Mouse (Mus musculus) spleen, adult 18-20 months (tissue): ENCODE measurements at regions not wholly inside any gene's neighbourhood (a gene's known extent, or its start where the extent isn't known, plus 50 kb on each side); places are given as distances from the start of the nearest gene placed in this dataset.
A peak's percentile ranks its signal among the peaks of the same experiment; 100 is the strongest.

ENCODE experiments used
- DNase-seq, 2 experiments: peaks; one replicate each; pipeline ENCODE4 v3.0.0; 2022; ENCODE audit warnings: mixed read lengths in 2 of 2

DNA sequence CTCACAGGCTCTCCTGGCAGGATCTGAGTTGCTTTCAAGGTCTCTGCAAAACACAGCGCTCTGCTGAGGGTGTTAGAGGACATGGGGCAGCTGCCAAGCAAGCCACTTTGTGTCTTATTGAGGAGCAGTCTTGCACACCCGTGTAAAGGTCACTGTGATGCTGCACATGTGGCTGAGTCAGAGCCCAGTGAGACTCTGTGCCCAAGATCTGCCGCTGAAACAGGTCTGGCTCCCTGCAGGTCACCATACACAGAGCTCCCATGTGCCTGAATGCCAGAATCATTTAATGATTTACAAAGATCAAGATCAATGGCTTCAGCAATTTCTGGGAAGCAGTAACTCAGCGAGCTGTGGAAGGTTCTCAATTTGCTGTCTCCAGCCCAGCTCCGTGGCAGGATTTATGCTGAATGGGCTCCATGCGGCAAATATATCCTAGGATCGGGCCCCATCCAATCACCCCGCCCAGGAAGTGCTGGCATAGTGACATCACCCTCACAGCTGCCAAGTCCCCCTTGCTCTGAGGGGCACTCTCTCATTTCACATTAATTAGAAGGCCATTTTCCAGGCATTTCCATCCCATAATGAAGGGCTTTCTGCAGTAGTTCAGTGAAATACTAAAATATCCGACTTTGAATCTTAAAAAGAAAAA lies 330.1 kb downstream of the H2al1j start:
- DNase-seq = no peak

GRCm38 (mm10) chrX:11663187-11663829 lies 335.7 kb downstream of the H2al1j start:
- DNase-seq = no peak

GRCm38 (mm10) chrX:11664330-11665061 lies 336.9 kb downstream of the H2al1j start:
- DNase-seq = peak; percentile 15 to 22

GRCm38 (mm10) chrX:11665077-11665974 lies 337.7 kb downstream of the H2al1j start:
- peak in 1 of 2 experiments; percentile 9 for DNase-seq

GRCm38 (mm10) chrX:11666517-11666916 lies 338.9 kb downstream of the H2al1j start:
- no peak for DNase-seq

DNA sequence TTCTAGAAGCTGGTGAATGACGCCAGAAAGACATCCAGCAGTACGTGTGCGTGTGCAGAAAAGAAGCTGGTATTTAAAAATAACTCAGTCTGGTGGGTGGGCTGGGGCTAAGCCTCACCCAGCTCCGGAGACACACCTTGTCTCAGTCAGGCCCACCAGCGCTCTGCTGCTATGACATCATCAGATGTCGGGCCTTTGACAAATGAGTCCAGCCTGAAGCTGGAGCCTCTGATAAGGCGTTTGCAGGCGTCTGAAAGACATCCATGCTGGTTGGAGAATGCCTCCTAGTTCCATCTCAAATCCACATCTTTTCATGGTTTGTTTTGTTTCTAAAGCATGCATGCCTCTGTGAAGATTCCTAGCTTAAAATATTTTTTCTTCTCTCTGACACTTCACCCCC lies 344.2 kb downstream of the H2al1j start:
- DNase-seq = no peak

DNA sequence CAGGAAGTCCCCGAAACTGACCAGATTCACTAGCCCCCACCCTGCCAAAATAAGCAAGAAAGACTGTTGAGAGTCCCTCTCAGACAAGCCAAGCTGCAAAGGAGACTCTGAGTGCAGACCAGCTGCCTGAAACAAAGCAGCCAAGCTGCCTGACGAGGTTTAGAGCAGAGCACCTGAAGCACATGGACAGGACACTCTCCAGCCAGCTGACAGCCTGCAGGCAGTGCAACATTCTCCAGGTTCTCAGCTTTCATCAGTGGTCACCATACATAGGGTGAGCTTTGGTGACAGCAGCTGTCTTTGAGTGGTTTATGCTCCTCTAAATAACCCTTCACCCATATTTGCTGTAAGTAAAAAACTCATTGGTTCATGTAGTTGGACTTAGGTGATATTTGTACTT lies 350.5 kb downstream of the H2al1j start:
- no peak for DNase-seq

GRCm38 (mm10) chrX:11681274-11681673 lies 353.7 kb downstream of the H2al1j start:
- DNase-seq = no peak

DNA sequence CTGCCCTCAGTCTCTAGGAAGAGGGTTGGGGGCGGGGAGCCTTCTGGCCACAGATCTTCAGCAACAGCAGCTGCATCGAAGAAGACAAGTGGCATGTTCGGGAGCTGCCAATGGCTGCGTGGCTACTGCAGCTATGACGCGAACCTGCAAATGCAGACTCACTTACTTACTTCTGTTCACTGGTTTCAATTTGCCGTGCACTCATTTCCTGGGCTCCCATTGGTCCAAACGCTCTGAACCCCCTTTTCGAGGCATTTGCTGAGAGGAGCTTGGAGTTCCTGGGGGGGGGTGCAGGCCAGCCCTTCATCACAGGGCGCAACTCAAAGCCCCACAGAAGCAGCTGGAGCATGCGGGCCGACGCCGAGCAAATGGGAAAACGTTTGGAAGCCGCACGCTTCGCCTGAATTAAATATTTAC lies 362.4 kb downstream of the H2al1j start:
- DNase-seq = no peak

- no peak for DNase-seq
These were observed 362.8 kb downstream of the H2al1j start for GRCm38 (mm10) chrX:11690446-11690845.

DNA sequence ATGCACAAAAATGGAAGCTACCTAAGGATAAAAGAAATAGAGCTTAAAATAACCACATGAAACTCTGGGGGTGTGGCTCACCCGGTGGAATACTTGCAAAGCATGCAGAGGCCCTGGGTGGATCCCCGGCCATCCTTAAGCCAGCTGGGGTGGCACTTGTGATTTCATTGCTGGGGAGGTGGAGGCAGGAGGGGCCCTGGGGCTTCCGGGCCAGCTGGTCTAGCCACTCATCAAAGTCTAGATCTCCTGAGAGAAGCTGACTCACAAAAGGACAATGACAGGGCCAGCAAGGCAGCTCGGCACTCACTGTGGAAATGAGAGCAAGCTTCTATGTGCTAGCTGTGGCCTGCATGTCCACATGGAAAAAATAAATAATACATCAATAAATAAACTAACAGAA lies 363.4 kb downstream of the H2al1j start:
- no peak for DNase-seq

GRCm38 (mm10) chrX:11696565-11696964 lies 368.9 kb downstream of the H2al1j start:
- no peak for DNase-seq

- DNase-seq = no peak
These were observed 373.5 kb downstream of the H2al1j start for GRCm38 (mm10) chrX:11701095-11701494.

DNA sequence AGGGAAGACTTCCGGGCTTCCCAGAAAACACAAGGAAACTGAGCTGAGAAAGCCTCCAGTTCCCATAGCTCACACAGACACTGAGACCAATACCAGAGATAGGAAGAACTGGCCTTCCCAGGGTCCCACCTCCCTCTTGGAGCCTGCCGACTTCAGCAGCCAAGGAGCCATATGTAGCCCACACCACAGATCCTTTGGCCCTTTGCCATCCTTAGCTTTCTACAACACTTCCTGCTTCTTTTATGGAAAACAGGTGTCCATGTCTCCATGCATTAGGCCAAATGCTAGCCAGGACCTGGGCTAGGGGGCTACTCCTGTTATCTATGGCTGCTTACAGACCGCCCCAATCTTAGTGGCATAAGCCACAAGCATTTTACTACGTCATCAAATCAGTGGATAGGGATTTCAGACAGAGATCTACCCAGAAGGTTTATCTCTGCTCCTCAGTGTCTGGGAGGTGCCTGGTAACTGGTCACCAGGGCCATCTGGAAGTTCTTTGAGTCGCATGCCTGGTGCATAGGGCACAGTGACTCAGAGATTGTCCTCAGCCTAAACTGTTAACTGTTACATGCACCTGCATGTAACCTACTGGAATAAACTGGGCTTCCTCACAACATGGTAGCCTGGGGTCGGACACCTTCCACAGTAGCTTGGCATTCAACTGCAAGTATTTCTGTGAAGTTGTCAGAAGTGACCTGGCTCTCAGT lies 378.4 kb downstream of the H2al1j start:
- no peak for DNase-seq

- no peak for DNase-seq
These were observed 379.7 kb downstream of the H2al1j start for GRCm38 (mm10) chrX:11707330-11707729.

GRCm38 (mm10) chrX:11708325-11708724 lies 380.7 kb downstream of the H2al1j start:
- DNase-seq = no peak

DNA sequence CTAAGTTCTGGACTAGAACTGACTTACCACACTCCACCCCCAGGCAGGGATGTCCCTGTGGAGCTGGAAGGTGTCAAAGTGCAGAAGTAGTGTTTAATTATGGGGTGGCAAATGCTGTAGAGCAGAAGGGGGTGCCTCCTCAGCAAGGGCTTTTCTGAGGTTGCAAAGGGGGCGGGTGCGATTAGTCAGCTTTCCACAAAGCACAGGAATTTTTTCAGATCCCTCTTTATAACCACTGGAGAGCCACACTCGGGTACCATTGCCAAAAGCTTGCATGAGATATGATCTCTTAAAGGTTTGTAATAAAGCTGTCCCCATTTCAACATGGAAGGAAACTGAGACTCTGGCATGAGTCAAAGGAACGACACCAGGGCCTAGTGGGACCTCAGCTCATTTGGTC lies 381.7 kb downstream of the H2al1j start:
- DNase-seq = no peak

DNA sequence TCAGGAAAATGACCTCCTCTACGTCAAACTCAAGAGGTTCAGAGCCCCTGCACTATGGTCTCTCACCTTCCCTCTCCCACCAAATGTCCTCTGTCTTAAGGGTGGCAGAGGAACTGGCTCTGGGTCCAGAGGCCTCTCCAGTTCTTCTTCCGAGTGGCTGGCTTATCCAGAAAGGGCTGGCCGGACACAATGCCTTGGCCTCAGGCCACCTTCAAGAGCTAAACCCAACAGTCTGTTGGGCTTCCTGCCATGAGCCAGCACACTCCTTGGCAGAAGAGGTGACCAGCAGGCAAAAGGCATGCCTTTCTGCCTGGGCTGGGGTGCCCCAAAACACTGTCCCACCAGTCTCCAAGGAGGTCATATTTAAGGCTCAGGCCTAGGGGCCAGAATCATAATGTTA lies 385.8 kb downstream of the H2al1j start:
- DNase-seq = no peak

DNA sequence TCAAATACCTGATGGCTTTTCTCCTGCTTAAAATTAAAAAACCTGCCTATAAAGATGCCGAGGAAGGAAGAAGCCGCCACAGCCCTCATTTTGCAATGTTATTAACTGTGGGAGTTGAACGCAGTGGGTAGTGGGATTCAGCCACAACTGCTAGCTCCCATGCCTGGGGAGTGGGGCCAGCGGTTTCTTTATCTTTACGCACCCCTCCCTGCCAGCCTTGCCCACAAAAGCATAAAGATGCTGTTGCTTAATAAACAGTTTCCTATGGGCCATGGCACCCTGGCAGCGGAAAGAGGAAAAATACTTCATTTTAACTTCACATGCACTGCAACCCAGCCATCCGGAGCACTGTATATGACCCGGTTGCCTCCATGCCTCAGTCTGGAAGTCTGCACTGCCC lies 389.2 kb downstream of the H2al1j start:
- DNase-seq = no peak

- DNase-seq = no peak
These were observed 391.2 kb downstream of the H2al1j start for GRCm38 (mm10) chrX:11718778-11719177.

GRCm38 (mm10) chrX:11720517-11720916 lies 392.9 kb downstream of the H2al1j start:
- no peak for DNase-seq

- no peak for DNase-seq
These were observed 395.1 kb downstream of the H2al1j start for GRCm38 (mm10) chrX:11722730-11723129.
